Mouse (Mus musculus) natural killer cell, adult 2 months (primary cell): ENCODE data around the gene Rrp9.

Source experiments
- DNase-seq, 2 experiments: peaks; one replicate each; pipeline ENCODE4 v3.0.0; 2022; ENCODE audit warnings: low spot score in 2 of 2

Rrp9 gene

DNA sequence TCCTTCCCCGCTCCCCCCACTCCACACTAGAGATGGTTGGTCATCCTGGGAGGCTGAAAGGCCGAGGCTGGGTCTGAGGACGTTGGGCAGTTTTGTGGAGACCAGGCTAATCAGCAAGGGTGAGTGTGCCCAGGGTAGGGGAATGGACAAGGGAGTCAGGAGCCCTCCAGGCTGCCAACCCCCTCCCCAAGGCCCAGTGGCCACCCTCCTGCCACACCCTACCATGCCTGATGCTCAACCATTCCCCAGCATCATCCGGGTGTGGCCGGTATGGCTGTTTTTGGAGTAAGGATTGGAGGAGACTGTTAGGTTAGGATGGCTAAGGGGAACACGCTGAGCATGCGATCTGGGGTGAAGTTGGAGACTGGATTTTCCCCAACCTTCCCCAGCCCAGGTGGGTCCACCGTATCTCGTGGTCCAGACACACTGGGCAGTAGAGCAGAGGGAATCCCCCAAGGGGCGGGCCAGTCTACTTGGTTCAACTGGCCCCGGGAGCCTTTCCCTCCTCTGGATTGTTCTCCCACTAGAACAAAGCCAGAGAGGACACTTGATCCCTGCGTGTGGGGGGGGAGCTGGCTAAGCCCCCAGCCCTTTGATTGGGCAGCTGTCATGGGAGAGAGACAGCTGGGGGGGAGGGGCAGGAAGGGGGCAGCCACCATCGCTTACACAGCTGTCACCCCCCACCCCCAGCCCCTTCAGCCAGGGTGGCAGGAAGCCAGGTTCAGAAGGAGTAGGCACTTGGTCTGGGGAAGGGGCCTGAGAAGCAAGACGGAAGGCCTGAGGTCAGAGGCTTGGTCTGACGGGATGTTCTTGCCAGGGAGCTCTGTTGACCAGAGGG lies 19.2 kb upstream of the Rrp9 start:
- DNase-seq = no peak

DNA sequence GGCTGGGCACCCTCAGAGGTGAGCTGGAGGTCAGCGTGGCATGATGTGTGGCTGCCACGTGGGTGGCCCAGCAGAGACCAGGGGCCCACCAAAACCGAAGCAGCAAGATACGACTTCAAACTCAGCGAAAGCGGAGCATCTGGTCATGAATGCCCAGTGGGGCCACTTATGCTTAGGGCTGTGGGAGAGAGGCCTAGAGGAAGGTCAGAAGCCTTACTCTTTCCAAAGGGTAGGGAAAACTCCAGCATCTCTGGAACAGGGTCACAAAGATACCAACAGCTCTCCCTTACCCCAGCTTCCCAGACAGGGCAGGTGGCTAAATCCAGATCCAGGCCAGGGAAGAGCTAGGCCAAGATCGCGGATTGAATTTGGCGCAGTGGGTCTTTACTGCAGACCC lies 18.6 kb upstream of the Rrp9 start:
- no peak for DNase-seq

DNA sequence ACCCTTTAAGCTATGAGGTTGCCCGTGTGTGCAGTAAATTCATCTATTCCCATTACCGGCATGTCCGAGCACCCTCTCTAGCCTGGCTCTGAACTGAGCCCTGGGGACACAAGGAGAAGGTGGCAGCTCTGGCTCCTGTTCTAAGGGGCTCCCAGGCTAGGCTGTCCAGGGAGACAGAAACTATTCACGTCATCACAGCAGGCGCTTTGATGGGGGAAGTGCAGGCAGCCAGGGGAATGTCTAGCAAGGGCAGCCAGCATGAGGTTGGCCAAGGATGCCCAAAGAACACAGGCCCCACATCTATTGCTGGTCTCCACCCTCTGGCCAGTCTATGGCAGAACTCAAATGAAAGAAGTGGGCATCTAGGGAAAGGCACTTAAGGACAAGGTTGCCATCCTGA lies 17.8 kb upstream of the Rrp9 start:
- no peak for DNase-seq

DNA sequence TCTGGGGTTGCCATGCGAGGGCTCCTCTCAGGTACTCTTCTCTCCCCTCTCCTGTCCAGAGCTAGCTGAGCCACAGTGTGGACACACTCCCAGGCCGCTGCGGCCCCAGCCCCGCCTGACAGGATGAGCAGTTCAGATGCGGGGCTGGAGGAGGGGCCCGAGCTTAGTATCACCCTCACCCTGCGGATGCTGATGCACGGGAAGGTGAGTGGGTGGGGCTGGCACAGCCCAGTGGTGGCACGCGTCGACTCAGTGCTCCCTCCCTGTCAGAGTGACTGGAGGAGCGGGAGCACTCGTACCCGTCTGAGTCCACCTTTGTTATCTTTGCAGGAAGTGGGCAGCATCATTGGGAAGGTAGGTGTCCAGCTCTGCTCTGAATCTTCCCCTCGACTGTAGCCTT lies 15.8 kb upstream of the Rrp9 start:
- DNase-seq = no peak

DNA sequence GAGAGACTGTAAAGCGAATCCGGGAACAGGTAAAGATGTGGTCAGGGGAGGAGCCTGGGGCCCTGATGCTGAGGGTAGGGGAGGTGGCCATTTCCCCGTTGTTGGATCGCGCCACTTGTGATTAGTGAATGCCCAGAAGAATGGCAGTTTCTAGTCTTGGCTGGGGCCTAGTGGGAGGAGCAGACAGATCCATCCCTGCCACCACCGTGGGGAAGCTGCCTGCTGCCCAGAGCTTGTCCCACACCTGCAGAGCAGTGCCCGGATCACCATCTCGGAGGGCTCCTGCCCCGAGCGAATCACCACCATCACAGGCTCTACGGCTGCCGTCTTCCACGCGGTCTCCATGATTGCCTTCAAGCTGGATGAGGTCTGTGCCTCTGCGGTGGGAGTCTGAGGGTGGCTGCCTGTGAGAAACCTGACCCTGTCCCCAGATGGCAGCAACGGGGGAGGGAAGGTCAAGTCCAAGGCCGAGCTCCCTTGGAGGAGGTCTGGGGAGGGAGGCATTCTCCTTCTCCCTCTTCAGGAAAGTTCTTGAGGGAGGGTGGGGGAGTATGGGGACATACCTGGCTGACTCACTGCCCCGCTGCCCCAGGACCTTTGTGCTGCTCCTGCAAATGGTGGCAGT lies 15.2 kb upstream of the Rrp9 start:
- DNase-seq = no peak

DNA sequence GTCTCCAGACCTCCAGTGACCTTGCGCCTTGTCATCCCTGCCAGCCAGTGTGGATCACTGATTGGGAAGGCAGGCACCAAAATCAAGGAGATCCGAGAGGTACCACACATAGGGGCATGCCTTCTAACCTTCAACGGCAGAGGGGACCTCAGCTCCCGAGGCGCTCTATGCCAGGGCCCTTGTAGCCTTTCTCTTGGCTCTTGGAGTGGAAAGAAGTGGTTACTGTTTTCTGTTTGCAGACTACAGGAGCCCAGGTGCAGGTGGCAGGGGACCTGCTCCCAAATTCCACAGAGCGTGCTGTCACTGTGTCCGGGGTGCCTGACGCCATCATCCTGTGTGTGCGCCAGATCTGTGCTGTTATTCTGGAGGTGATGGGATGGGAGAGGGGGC lies 14.7 kb upstream of the Rrp9 start:
- DNase-seq = no peak

DNA sequence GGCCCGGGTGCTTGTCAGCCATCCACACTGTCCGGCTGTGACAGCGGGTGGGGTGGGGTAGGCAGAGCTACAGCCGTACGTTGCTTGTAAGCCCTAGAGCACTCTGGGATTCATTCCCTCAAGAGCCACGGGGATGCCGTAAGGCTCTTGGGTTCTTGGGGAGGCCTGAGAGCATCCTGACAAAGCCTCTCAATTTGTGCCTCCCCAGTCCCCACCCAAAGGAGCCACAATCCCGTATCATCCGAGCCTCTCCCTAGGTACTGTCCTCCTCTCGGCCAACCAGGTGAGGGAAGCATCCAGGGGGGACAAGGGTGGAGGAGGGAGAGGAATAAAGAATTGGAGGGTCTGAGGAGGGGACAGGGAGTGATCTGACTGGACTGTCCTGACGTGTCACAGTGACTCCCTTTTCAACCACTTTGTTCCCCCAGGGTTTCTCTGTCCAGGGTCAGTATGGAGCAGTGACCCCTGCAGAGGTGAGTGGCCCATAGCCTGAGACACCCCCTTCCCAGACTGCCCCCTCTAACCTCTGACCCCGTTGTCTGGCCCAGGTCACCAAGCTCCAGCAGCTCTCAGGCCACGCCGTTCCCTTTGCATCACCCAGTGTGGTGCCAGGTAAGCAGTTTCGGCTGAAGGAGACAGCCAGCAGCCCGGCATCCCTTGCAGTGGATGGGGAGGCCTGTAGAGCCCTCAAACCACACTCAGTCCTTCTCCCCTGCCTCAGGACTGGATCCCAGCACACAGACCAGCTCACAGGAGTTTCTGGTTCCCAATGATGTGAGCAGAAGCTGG lies 13.9 kb upstream of the Rrp9 start:
- no peak for DNase-seq

DNA sequence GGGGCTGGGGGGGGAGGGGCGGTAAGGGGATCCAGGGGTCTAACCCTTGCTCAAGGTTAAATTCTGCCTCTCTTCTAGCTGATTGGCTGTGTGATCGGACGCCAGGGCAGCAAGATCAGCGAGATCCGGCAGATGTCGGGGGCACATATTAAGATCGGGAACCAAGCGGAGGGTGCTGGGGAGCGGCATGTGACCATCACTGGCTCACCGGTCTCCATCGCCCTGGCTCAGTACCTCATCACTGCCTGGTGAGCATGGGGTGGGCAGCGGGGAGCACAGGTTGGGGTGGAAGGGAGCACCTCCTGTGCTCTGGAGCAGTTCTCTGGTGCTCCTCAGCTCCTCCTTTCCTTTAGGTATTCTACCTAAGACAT lies 13.3 kb upstream of the Rrp9 start:
- DNase-seq = no peak

DNA sequence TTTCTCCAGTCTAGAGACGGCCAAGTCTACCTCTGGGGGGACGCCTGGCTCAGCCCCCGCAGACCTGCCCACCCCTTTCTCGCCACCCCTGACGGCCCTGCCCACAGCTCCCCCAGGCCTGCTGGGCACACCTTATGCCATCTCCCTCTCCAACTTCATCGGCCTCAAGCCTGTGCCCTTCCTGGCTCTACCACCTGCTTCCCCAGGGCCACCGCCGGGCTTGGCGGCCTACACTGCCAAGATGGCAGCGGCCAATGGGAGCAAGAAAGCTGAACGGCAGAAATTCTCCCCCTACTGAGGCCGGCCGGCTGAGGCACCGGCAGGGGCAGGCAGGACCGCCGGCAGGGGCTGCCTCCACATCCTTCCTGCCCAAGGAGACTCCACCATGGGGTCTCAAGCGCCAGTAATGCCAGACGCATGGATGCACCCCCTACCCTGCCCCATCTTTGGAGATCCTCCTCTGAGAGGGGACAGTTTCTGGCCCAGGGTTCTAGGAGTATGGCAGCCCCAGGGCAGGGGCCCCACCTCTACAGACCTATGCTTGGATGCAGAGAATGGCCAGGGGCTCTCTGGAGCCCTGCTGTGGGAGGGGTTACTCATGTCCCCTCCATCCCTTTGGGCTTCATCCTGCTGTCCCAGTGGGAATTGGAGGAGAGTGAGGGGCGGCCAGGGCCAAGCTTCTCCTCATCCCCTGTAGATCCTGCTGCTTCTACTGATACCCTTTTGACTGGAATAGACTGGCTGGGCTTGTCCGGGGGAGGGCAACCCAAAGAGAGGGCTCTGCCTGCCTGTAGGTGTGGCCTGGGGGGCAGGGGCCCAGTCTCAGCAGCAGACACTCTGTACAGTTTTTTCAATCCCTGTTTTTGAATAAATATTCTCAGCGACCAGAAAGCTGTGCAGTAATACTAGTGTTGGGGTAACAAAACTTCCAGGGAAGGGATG lies 12.4 kb upstream of the Rrp9 start:
- DNase-seq = no peak

DNA sequence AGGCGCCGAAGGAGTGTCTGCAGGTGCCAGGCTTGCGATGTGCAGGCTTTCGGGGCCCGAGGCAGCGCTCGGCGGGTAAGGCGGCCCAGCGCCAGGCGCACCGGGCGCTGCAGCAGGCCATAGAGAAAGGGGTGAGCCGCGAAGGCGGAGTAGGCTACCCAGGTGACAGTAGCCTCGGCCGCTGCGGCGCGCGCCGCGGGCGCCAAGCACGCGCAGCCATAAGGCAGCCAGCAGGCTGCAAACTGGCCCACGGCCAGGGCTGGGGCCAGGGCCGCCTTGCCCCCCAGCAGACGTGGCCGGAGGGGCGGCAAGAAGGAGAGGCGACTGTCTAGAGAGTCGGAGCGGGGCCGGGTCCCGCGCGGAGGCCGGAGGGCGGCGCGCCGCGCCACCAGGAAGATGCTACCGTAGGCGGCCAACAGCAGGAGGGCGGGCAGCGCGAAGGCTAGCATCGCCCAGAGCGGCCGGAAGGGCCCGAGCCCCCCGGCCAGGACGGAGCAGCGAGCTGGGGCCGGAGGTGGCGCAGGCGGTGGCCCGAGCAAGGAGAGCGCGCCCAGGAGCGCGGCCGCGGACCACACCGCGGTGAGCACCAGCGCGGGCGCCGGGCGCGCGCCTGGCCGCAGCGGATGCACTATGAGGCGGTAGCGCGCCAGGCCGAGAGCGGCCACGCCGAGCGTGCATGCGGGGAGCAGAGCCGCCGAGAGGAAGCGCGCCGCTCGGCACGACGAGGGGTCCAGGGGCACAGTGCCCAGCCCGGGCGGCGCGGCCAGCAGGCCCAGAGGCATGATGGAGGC lies 10.8 kb upstream of the Rrp9 start:
- peak; percentile 37 to 40 for DNase-seq

DNA sequence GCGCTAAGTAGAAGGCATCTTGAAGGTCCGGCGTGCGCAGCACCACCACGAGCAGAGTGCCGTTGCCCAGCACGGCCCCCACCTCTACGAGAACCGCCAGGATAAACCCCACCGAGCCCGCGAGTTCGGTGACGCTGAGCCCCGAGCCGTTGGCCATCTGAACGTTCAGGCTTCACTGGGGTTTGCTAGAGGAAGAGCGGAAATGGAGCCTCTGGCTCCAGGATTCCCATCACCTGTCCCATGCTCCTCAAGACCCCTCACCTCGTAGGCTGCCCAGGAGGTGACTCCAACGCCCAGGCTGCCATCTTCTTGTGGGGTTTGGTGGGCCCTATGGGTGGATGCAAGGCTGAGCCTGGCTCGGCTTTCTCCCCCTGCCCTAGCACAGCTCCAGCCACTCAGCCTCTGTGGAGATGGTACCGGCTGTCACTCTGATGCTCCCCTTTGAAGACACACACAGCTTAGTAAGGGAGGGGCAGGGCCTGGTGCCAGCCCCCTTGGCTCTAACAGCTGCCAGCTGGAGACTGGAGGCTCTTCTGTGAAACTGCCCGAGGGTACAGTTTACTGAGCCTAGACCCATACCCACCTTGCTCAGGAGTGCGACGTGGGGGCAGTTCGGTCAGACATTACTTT lies 10.1 kb upstream of the Rrp9 start, which contains the start of gene Gpr62:
Gene Gpr62, minus strand, starts transcription at position 368 of the 630 bp plus-strand sequence.
- DNase-seq = no peak

DNA sequence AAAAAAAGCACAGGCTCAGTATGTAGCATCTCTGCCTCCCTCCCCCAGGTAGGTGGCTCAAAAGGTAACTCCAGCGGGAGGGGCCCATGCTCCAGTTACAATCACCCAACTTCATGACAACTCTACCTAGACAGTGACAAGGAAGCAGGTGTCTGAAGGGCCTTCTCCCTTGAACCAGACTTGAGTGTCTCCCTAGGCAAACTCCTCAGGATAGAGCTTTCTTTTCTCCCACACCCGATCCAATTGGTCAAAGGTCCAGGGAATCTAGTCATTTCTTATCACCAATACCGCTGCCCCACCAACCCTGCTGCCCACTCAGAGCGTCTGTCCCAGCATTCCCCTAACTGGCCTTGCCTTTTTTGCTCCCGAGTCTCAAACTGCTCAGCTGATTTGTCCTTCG lies 9.0 kb upstream of the Rrp9 start:
- DNase-seq = no peak

DNA sequence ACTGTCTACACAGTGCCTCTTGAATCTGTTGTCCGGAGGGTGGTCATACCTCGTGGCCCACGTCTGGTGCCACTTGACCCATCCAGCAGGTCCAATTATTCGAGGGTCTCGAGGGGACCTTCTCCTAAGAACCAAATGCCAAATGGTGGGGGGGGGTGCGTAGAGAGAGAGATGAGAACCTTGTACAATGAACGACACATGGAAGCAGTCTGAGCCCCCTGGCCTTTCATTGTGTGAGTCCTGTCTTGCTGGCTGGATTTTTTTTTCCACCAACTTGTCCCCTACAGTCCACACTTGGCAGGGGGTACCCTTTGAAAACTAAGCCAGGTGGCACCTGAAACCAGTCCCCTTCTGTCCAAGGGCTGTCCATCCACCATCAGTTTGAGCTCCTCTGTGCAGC lies 8.0 kb upstream of the Rrp9 start:
- no peak for DNase-seq

DNA sequence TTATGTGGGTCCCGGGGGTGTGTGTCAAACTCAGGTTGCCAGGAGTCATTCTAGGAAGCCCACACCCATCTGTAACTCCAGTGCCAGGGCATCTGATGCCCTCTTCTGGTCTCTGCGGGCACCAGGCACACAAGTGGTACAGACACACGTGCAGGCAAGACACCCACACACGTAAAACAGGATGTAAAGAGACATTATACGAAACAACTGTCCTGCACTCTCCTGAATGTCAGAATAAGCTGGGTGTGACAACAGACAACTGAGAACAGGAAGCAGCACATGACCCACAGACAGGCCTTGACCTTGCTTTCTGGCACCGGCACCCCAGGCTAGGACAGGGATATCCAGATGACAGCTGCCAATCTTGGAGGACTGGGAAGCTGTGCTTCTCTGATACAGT lies 6.4 kb upstream of the Rrp9 start:
- peak in 1 of 2 experiments; percentile 33 for DNase-seq

DNA sequence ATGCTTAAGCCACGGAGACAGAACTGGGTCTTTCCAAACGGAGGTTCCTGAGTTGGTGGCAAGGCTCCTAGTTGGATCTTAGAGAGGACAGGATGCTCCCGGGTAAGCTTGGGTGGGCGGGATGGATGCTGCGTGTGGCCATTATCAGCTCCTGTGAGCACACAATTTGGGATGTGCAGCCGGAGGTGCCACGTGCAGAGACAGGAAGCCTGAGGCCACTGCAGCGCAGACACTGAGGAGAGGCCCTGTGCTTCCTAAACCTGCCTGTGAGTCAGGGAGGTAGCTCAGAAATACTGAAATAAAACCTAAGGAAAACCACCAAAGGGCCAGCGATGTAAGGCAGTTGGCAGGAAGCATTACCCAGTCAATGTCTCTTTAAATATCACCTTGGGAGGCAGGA lies 6.0 kb upstream of the Rrp9 start:
- DNase-seq = no peak

DNA sequence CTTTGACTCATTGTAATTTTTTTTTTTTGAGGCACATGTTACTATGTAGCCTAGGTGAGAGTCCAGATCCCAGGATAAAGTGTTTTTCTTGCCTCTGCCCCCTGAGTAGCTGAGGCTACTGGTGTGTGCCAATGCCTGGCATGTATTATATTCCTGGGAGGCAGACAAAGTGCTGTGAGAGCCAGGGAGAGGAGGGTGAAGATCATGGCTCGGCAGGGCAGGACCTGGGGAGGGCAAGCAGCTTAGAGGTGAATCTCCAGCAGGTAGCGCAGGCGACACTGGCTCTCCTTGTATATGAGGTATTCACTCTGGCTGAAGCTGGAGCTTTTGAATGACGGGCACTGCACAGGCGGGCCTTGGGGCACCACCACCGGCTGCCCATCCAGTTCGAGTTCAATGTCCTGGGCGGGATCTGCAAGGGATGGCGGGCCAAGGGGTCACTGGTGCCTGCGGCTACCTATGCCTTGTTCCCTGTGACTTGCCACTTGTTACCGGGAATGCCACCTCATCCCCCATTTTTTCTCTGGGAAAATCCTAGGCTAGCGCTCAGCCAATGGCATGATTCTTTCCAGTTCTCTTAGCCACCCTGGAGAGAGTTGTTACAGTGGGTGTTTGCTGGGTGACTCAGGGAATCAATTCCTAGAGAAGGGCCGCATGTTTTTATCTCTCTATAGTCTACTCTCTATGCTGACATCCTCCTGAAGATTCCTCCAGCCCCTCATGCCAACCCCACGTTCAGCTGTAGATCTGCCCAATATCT lies 4.6 kb upstream of the Rrp9 start:
- DNase-seq = no peak

DNA sequence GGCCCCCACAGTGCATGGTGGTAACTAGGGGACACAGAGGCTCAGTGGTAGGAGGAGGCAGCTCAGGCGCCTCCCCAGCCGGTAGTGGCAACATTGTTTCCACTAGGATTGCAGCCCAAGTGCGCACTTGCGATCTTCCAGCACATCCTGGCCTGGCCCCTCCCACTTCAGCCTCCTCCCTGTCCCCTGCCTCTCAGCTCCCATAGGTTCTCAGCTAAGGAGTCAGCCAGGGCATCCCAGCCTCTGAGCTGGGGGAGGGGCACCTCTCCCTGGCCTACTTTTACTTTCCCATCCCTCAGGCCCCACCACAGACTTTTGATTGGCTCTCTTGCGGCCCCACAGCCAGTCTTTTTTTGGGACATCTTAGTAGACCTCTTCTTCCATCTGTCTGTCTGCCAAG lies 3.9 kb upstream of the Rrp9 start:
- DNase-seq = no peak

DNA sequence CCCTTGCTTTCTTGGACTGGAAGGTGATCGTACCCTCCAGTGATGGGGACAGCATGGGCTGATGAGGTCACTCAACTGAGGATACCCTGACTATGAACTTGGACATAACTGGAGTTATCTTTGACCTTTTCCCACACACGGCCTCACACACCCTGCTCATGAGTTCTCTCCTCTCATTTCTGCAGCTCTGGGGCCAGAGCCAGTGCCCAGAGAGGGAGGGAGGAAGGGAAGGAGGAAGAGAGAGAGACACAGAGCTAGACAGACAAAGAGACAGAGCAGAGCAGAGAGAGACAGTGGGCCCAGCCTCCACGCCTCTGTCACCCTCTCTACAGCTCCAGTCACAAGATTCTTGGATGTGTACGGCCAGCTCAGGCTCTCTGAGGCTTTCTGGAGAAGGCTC lies 3.4 kb upstream of the Rrp9 start:
- DNase-seq = no peak

DNA sequence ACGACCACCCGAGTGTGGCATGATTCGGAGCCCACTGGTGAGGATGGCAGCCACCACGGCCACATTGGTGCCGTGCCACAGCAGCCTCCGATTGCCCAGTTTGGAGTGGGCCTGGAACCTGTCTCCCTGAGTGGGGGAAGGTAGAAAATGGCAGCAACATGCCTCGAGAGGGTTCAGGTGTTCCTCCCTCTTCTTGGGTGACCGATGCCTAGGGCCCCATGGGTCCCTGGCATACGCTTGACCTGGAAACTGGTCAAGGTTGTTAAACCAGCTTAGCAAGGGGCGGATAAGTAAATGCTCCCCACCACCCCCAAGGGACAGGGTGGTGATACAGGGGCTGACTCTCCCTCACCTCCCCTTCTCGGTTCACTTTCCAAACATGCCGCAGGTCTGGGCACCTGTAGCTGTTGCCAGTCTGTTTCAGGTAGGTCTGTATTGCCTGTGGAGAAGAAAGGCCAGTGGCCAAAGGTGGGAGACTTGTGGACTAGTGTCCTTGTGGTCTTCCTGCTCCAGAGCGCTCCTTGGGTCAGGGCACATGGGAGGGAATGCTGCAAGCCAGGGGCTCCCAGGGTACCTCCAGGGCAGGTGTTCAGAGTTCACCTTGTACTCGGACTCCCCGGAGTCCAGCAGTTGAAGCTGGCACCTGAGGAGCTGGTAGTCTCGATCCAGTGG lies 2.5 kb upstream of the Rrp9 start:
- DNase-seq = no peak
